ENCODE assay signal across 8 mouse cellular contexts in the genomic region with DNA sequence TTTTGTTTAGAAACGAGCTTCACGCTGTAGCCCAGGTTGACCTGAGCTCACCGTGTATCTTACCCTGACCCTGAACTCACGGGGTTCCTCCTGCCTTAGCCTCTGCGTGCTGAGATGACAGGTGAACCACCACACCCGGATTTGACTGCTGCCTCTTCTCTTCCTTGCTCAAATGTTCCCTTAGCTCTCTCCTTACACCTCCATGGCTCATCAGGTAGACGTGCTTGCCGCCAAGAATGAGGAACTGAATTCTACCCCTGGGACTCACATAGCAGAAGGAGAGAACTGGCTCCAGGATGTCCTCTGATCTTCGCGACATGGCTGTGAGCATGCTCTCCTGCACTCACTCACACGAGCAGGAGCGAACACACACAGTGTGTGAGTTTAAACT. TPM values are rescaled to one million over a fixed set of nuclear protein-coding genes. Genes with fewer than 3 reads are reported as not detected.
DNase-seq lines count a peak whose midpoint lies in the region; ATAC-seq lines count a peak whose summit lies in the region.

No protein-coding gene starts in this region.

- no peaks in the 10 kb centered on the region for H3K9me3 ChIP-seq in heart, embryonic 12.5 days (replicated peaks)
- no peaks in the 10 kb centered on the region for H3K9me3 ChIP-seq in embryonic facial prominence, embryonic 15.5 days (replicated peaks)
- no peaks in the 10 kb centered on the region for H3K9me3 ChIP-seq in liver, embryonic 15.5 days (replicated peaks)

- WGBS in heart, embryonic 12.5 days: 20% methylated on average over 12 of the region's 12 CpGs
- 18% methylated on average over 12 of the region's 12 CpGs for WGBS in embryonic facial prominence, embryonic 15.5 days
- 8% methylated on average over 12 of the region's 12 CpGs for WGBS in liver, embryonic 15.5 days (ENCODE audit: insufficient replicate concordance)

- no peak for ATAC-seq in heart, embryonic 12.5 days (ENCODE audit: insufficient number of reproducible peaks, low FRiP score)
- no peak for ATAC-seq in embryonic facial prominence, embryonic 15.5 days (ENCODE audit: insufficient number of reproducible peaks, low FRiP score, low TSS enrichment, low read depth)
- no peak for ATAC-seq in liver, embryonic 15.5 days (ENCODE audit: insufficient read depth)

- no peak overlapping the region for H3K27ac ChIP-seq in heart, embryonic 12.5 days (ENCODE audit: poor library complexity, severe bottlenecking)
- peak overlapping the region; percentile 51; the same call in 1 of the 2 replicates for H3K27ac ChIP-seq in embryonic facial prominence, embryonic 15.5 days (replicated peaks)
- H3K27ac ChIP-seq in liver, embryonic 15.5 days (replicated peaks): no peak overlapping the region

- no peak for DNase-seq in heart, adult 11 months
- DNase-seq in A20 (ENCODE audit: low read depth, low spot score): peak; percentile 21
- DNase-seq in adrenal gland, postnatal 4 days (ENCODE audit: low spot score in 2 of 2): no peak
- no peak for DNase-seq in layer of hippocampus, postnatal 36 days
- DNase-seq in testis, postnatal 10 days (ENCODE audit: low spot score): no peak

- H3K36me3 ChIP-seq in heart, embryonic 12.5 days: no peaks in the 10 kb centered on the region
- H3K36me3 ChIP-seq in embryonic facial prominence, embryonic 15.5 days: no peaks in the 10 kb centered on the region
- H3K36me3 ChIP-seq in liver, embryonic 15.5 days (replicated peaks): no peaks in the 10 kb centered on the region

- no peaks in the 10 kb centered on the region; the same call in 1 of the 2 replicates for H3K27me3 ChIP-seq in heart, embryonic 12.5 days (replicated peaks)
- H3K27me3 ChIP-seq in embryonic facial prominence, embryonic 15.5 days: no peaks in the 10 kb centered on the region
- H3K27me3 ChIP-seq in liver, embryonic 15.5 days: peaks cover 52% of the 10 kb centered on the region

- peaks cover 9% of the 10 kb centered on the region; the same call in 1 of the 2 replicates for H3K4me1 ChIP-seq in heart, embryonic 12.5 days (replicated peaks)
- H3K4me1 ChIP-seq in embryonic facial prominence, embryonic 15.5 days: peaks cover 11% of the 10 kb centered on the region
- H3K4me1 ChIP-seq in liver, embryonic 15.5 days (replicated peaks): peaks cover 14% of the 10 kb centered on the region

- peak overlapping the region; percentile 11; the same call in 1 of the 2 replicates for H3K4me3 ChIP-seq in heart, embryonic 12.5 days
- peak overlapping the region; percentile 20 for H3K4me3 ChIP-seq in embryonic facial prominence, embryonic 15.5 days (replicated peaks)
- peak overlapping the region; percentile 20 for H3K4me3 ChIP-seq in liver, embryonic 15.5 days (replicated peaks)

- no peak overlapping the region for H3K9ac ChIP-seq in heart, embryonic 12.5 days
- H3K9ac ChIP-seq in embryonic facial prominence, embryonic 15.5 days: no peak overlapping the region
- no peak overlapping the region for H3K9ac ChIP-seq in liver, embryonic 15.5 days

- peak overlapping the region; percentile 55 for H3K4me2 ChIP-seq in heart, embryonic 12.5 days
- peak overlapping the region; percentile 45 for H3K4me2 ChIP-seq in embryonic facial prominence, embryonic 15.5 days (replicated peaks)
- peak overlapping the region; percentile 51 for H3K4me2 ChIP-seq in liver, embryonic 15.5 days

RNA-seq across cellular contexts. Expression of a gene that starts 55.3 kb away (rescaled TPM):
- 40.6 TPM in 2 replicates for polyA plus RNA-seq in heart, embryonic 12.5 days (2016; fragmentation: Nextera tagmentation; extraction: Ambion mirVana)
- 25.7 and 27.0 TPM in 2 replicates for polyA plus RNA-seq in embryonic facial prominence, embryonic 15.5 days (2015; fragmentation: Nextera tagmentation; extraction: Ambion mirVana)
- polyA plus RNA-seq in liver, embryonic 15.5 days (2015; fragmentation: Nextera tagmentation; extraction: Ambion mirVana): 10.4 and 10.7 TPM in 2 replicates
- total RNA-seq in adrenal gland, postnatal 4 days (2021): 10 to 100 TPM; 63.5 to 72.7 TPM
- total RNA-seq in layer of hippocampus, postnatal 36 days (2021): 10 to 100 TPM; 29.8 to 34.0 TPM
